Mouse (Mus musculus) neural tube, embryonic 15.5 days (tissue): ENCODE measurements around the gene Gm20388. TPM values are rescaled to one million over a fixed set of nuclear protein-coding genes. Genes with fewer than 3 reads are reported as not detected.
A peak's percentile ranks its signal among the peaks of the same experiment; 100 is the strongest.
"Not testable (repeated sequence)": the region's sequence is repeated elsewhere in the genome, so short reads cannot be mapped to it uniquely, and the experiment has no call there.

Source experiments
- ATAC-seq: fragments of 200-750 bp; cut with Nextera tagmentation; 2 replicates; pipeline ENCODE4 v1.8.0; 2017; ENCODE audit warnings: mild to moderate bottlenecking, moderate TSS enrichment, moderate library complexity; ENCODE audit not compliant: low FRiP score
- H3K27ac ChIP-seq: fragments of 300-500 bp; sonication (generic); replicated peaks from 2 replicates; pipeline ENCODE4 v1.5.1; 2015; ENCODE audit warnings: mild to moderate bottlenecking, inconsistent platforms
- H3K27me3 ChIP-seq: fragments of 300-500 bp; sonication (generic); replicated peaks from 2 replicates; pipeline ENCODE4 v1.6.1; 2015; ENCODE audit warnings: inconsistent platforms
- H3K36me3 ChIP-seq: fragments of 300-500 bp; sonication (generic); 2 replicates; pipeline ENCODE4 v1.6.1; 2015; ENCODE audit warnings: inconsistent platforms
- H3K4me1 ChIP-seq: fragments of 300-500 bp; sonication (generic); 2 replicates; pipeline ENCODE4 v1.6.1; 2015; ENCODE audit warnings: inconsistent platforms
- H3K4me2 ChIP-seq: fragments of 300-500 bp; sonication (generic); 2 replicates; pipeline ENCODE4 v1.6.1; 2015; ENCODE audit warnings: inconsistent platforms, mild to moderate bottlenecking, moderate library complexity
- H3K4me3 ChIP-seq: fragments of 300-500 bp; sonication (generic); replicated peaks from 2 replicates; pipeline ENCODE4 v1.5.1; 2015; ENCODE audit warnings: mild to moderate bottlenecking, inconsistent platforms
- H3K9ac ChIP-seq: fragments of 300-500 bp; sonication (generic); replicated peaks from 2 replicates; pipeline ENCODE4 v1.6.1; 2015; ENCODE audit warnings: mild to moderate bottlenecking, inconsistent platforms
- H3K9me3 ChIP-seq: fragments of 300-500 bp; sonication (generic); replicated peaks from 2 replicates; pipeline ENCODE4 v1.6.1; 2016; ENCODE audit warnings: inconsistent platforms
- WGBS: fragments of 180-500 bp; shearing (Covaris S2); methylation state at CpG from one replicate; pipeline ENCODE4 v1.1.7; 2015; ENCODE audit warnings: mixed read lengths; 5-methylcytosine and 5-hydroxymethylcytosine counted together
- polyA plus RNA-seq: library from polyadenylated mRNA; unstranded; fragments of >200 nt; fragmentation: Nextera tagmentation; extraction: Ambion mirVana; gene quantifications from 2 replicates; pipeline ENCODE4 v1.2.1, GENCODE M21; 2015

Gene Gm20388
- polyA plus RNA-seq, 1 experiment from 2014 or later = not detected

- ATAC-seq, H3K9ac ChIP-seq, H3K36me3 ChIP-seq, H3K9me3 ChIP-seq, H3K27me3 ChIP-seq, H3K4me2 ChIP-seq, H3K4me3 ChIP-seq: not testable (repeated sequence)
- H3K4me1 ChIP-seq = peaks cover 42% of the 10 kb centered on the region
- WGBS = 39% methylated on average over 1 of the region's 1 CpGs
- peak overlapping the region; percentile 48; the same call in 1 of the 2 replicates for H3K27ac ChIP-seq
These were observed 457.6 kb downstream of the Gm20388 start for GRCm38 (mm10) chr8:120368191-120368590.

GRCm38 (mm10) chr8:120368814-120369649 is 458.4 kb downstream of the Gm20388 start:
- H3K36me3 ChIP-seq = no peaks in the 10 kb centered on the region
- no peaks in the 10 kb centered on the region for H3K9me3 ChIP-seq
- H3K4me1 ChIP-seq = peaks cover 41% of the 10 kb centered on the region
- H3K4me2 ChIP-seq = no peak overlapping the region
- ATAC-seq = peak; percentile 66
- no peak overlapping the region for H3K4me3 ChIP-seq
- no peak overlapping the region for H3K9ac ChIP-seq
- no peaks in the 10 kb centered on the region for H3K27me3 ChIP-seq
- peak overlapping the region; percentile 48; the same call in 1 of the 2 replicates for H3K27ac ChIP-seq
- 31% methylated on average over 11 of the region's 11 CpGs for WGBS

GRCm38 (mm10) chr8:120369956-120370355 is 459.3 kb downstream of the Gm20388 start:
- Histone ChIP-seq H3K4me2 (no peak overlapping the region), H3K9ac (no peak overlapping the region), H3K9me3 (no peaks in the 10 kb centered on the region), H3K27ac (no peak overlapping the region), H3K27me3 (no peaks in the 10 kb centered on the region), H3K36me3 (no peaks in the 10 kb centered on the region), H3K4me1 (peaks cover 47% of the 10 kb centered on the region), H3K4me3 (no peak overlapping the region)
- WGBS = 50% methylated on average over 7 of the region's 7 CpGs
- no peak for ATAC-seq

GRCm38 (mm10) chr8:120370461-120370860 is 459.8 kb downstream of the Gm20388 start:
- no peaks in the 10 kb centered on the region for H3K9me3 ChIP-seq
- peaks cover 48% of the 10 kb centered on the region for H3K4me1 ChIP-seq
- no peaks in the 10 kb centered on the region for H3K36me3 ChIP-seq
- ATAC-seq = no peak
- no peak overlapping the region for H3K9ac ChIP-seq
- 73% methylated on average over 4 of the region's 4 CpGs for whole genome bisulfite sequencing
- no peak overlapping the region for H3K27ac ChIP-seq
- H3K4me3 ChIP-seq = no peak overlapping the region
- H3K4me2 ChIP-seq = no peak overlapping the region
- H3K27me3 ChIP-seq = no peaks in the 10 kb centered on the region

- H3K9me3 ChIP-seq = no peaks in the 10 kb centered on the region
- no peak for ATAC-seq
- H3K27ac ChIP-seq = no peak overlapping the region
- H3K4me2 ChIP-seq = no peak overlapping the region
- no peaks in the 10 kb centered on the region for H3K36me3 ChIP-seq
- WGBS = 81% methylated on average over 5 of the region's 5 CpGs
- H3K27me3 ChIP-seq = no peaks in the 10 kb centered on the region
- no peak overlapping the region for H3K4me3 ChIP-seq
- no peak overlapping the region for H3K9ac ChIP-seq
- peaks cover 55% of the 10 kb centered on the region for H3K4me1 ChIP-seq
These were observed 460.5 kb downstream of the Gm20388 start for GRCm38 (mm10) chr8:120371146-120371545.

- H3K27me3 ChIP-seq = no peaks in the 10 kb centered on the region
- H3K9me3 ChIP-seq = no peaks in the 10 kb centered on the region
- 74% methylated on average over 8 of the region's 8 CpGs for WGBS
- peaks cover 62% of the 10 kb centered on the region for H3K4me1 ChIP-seq
- no peak overlapping the region for H3K4me2 ChIP-seq
- no peak overlapping the region for H3K9ac ChIP-seq
- no peak overlapping the region for H3K27ac ChIP-seq
- H3K4me3 ChIP-seq = no peak overlapping the region
- ATAC-seq = no peak
- no peaks in the 10 kb centered on the region for H3K36me3 ChIP-seq
These were observed 461.2 kb downstream of the Gm20388 start for GRCm38 (mm10) chr8:120371725-120372457.

GRCm38 (mm10) chr8:120372684-120373083 is 462.0 kb downstream of the Gm20388 start:
- no peak overlapping the region for H3K9ac ChIP-seq
- H3K4me1 ChIP-seq = peaks cover 63% of the 10 kb centered on the region
- no peak overlapping the region for H3K4me3 ChIP-seq
- H3K4me2 ChIP-seq = no peak overlapping the region
- H3K27me3 ChIP-seq = no peaks in the 10 kb centered on the region
- H3K27ac ChIP-seq = no peak overlapping the region
- H3K9me3 ChIP-seq = no peaks in the 10 kb centered on the region
- WGBS = 93% methylated on average over 6 of the region's 6 CpGs
- no peak for ATAC-seq
- H3K36me3 ChIP-seq = no peaks in the 10 kb centered on the region

GRCm38 (mm10) chr8:120373621-120374020 is 463.0 kb downstream of the Gm20388 start:
- no peak for ATAC-seq
- no peak overlapping the region for H3K4me2 ChIP-seq
- H3K9ac ChIP-seq = no peak overlapping the region
- no peaks in the 10 kb centered on the region for H3K27me3 ChIP-seq
- no peaks in the 10 kb centered on the region for H3K36me3 ChIP-seq
- H3K4me3 ChIP-seq = no peak overlapping the region
- H3K4me1 ChIP-seq = peaks cover 66% of the 10 kb centered on the region
- H3K9me3 ChIP-seq = no peaks in the 10 kb centered on the region
- WGBS = 67% methylated on average over 3 of the region's 3 CpGs
- 0 out of 2 replicates have a peak overlapping the region, but pooled peaks have one; percentile 7 for H3K27ac ChIP-seq

- Histone ChIP-seq H3K4me3 (no peak overlapping the region), H3K9ac (no peak overlapping the region), H3K9me3 (no peaks in the 10 kb centered on the region), H3K27ac (peak overlapping the region; percentile 7), H3K4me2 (no peak overlapping the region), H3K36me3 (no peaks in the 10 kb centered on the region), H3K27me3 (no peaks in the 10 kb centered on the region), H3K4me1 (peaks cover 66% of the 10 kb centered on the region)
- WGBS = 36% methylated on average over 1 of the region's 1 CpGs
- ATAC-seq = no peak
These were observed 463.4 kb downstream of the Gm20388 start for GRCm38 (mm10) chr8:120374070-120374469.

GRCm38 (mm10) chr8:120374514-120374913 is 463.9 kb downstream of the Gm20388 start:
- WGBS = 14% methylated on average over 9 of the region's 9 CpGs
- Histone ChIP-seq H3K4me2 (no peak overlapping the region), H3K9me3 (no peaks in the 10 kb centered on the region), H3K27me3 (no peaks in the 10 kb centered on the region), H3K36me3 (no peaks in the 10 kb centered on the region), H3K9ac (no peak overlapping the region), H3K4me3 (no peak overlapping the region), H3K4me1 (peaks cover 62% of the 10 kb centered on the region), H3K27ac (peak overlapping the region; percentile 7)
- no peak for ATAC-seq

- ATAC-seq = no peak
- Histone ChIP-seq H3K4me2 (no peak overlapping the region), H3K4me3 (no peak overlapping the region), H3K4me1 (peaks cover 56% of the 10 kb centered on the region), H3K27me3 (no peaks in the 10 kb centered on the region), H3K9me3 (no peaks in the 10 kb centered on the region), H3K27ac (no peak overlapping the region; the same call in 1 of the 2 replicates), H3K9ac (no peak overlapping the region), H3K36me3 (no peaks in the 10 kb centered on the region)
- 29% methylated on average over 5 of the region's 5 CpGs for WGBS
These were observed 464.5 kb downstream of the Gm20388 start for GRCm38 (mm10) chr8:120375170-120375569.

- 34% methylated on average over 4 of the region's 4 CpGs for WGBS
- no peaks in the 10 kb centered on the region for H3K36me3 ChIP-seq
- H3K4me1 ChIP-seq = peaks cover 65% of the 10 kb centered on the region
- no peak overlapping the region for H3K9ac ChIP-seq
- H3K4me3 ChIP-seq = no peak overlapping the region
- no peaks in the 10 kb centered on the region for H3K27me3 ChIP-seq
- peak overlapping the region; percentile 13; the same call in 1 of the 2 replicates for H3K27ac ChIP-seq
- H3K9me3 ChIP-seq = no peaks in the 10 kb centered on the region
- ATAC-seq = no peak
- no peak overlapping the region for H3K4me2 ChIP-seq
These were observed 465.6 kb downstream of the Gm20388 start for GRCm38 (mm10) chr8:120376215-120376614.
